Mouse (Mus musculus): ENCODE measurements around the gene Cadm4.
"Not testable (repeated sequence)": the region's sequence is repeated elsewhere in the genome, so short reads cannot be mapped to it uniquely, and the experiment has no call there.

The Cadm4 gene

GRCm38 (mm10) chr7:24487403-24487802, 5.6 kb downstream of the Cadm4 start:
- ATAC-seq (ENCODE audit: insufficient number of reproducible peaks, low FRiP score, low TSS enrichment) = 0 out of 2 replicates have a peak, but pooled peaks have one; percentile 28

GRCm38 (mm10) chr7:24488303-24488702, 6.5 kb downstream of the Cadm4 start:
- no peak for ATAC-seq (ENCODE audit: insufficient number of reproducible peaks, low FRiP score, low TSS enrichment)

GRCm38 (mm10) chr7:24499856-24500577, 18.2 kb downstream of the Cadm4 start:
- no peak for ATAC-seq (ENCODE audit: insufficient number of reproducible peaks, low FRiP score, low TSS enrichment)

- no peak for ATAC-seq (ENCODE audit: insufficient number of reproducible peaks, low FRiP score, low TSS enrichment)
These were observed 19.1 kb downstream of the Cadm4 start for GRCm38 (mm10) chr7:24500929-24501328.

GRCm38 (mm10) chr7:24501492-24501891, 19.7 kb downstream of the Cadm4 start:
- ATAC-seq (ENCODE audit: insufficient number of reproducible peaks, low FRiP score, low TSS enrichment) = no peak

GRCm38 (mm10) chr7:24504004-24504403, 22.2 kb downstream of the Cadm4 start:
- no peak for ATAC-seq (ENCODE audit: insufficient number of reproducible peaks, low FRiP score, low TSS enrichment)

GRCm38 (mm10) chr7:24504868-24505267, 23.0 kb downstream of the Cadm4 start:
- no peak for ATAC-seq (ENCODE audit: insufficient number of reproducible peaks, low FRiP score, low TSS enrichment)

- no peak for ATAC-seq (ENCODE audit: insufficient number of reproducible peaks, low FRiP score, low TSS enrichment)
These were observed 23.7 kb downstream of the Cadm4 start for GRCm38 (mm10) chr7:24505447-24506064.

GRCm38 (mm10) chr7:24506065-24506459, 24.2 kb downstream of the Cadm4 start:
- no peak for ATAC-seq (ENCODE audit: insufficient number of reproducible peaks, low FRiP score, low TSS enrichment)

GRCm38 (mm10) chr7:24506476-24506837, 24.6 kb downstream of the Cadm4 start:
- peak; percentile 29; the same call in 1 of the 2 replicates for ATAC-seq (ENCODE audit: insufficient number of reproducible peaks, low FRiP score, low TSS enrichment)

GRCm38 (mm10) chr7:24506838-24507725, 25.3 kb downstream of the Cadm4 start, which contains the start of gene Zfp428:
TSS of gene Zfp428 (plus strand) at chr7:24507006.
- peak; percentile 73 for ATAC-seq (ENCODE audit: insufficient number of reproducible peaks, low FRiP score, low TSS enrichment)

- ATAC-seq (ENCODE audit: insufficient number of reproducible peaks, low FRiP score, low TSS enrichment) = no peak
These were observed 25.9 kb downstream of the Cadm4 start for GRCm38 (mm10) chr7:24507726-24508114.

GRCm38 (mm10) chr7:24512355-24512754, 30.5 kb downstream of the Cadm4 start, which contains the start of gene AC161166.1:
TSS of gene AC161166.1 (minus strand) at chr7:24512455.
- ATAC-seq (ENCODE audit: insufficient number of reproducible peaks, low FRiP score, low TSS enrichment) = no peak

GRCm38 (mm10) chr7:24516319-24516718, 34.5 kb downstream of the Cadm4 start:
- not testable (repeated sequence) for ATAC-seq (ENCODE audit: insufficient number of reproducible peaks, low FRiP score, low TSS enrichment)

- ATAC-seq (ENCODE audit: insufficient number of reproducible peaks, low FRiP score, low TSS enrichment) = no peak
These were observed 35.3 kb downstream of the Cadm4 start for GRCm38 (mm10) chr7:24517077-24517476.

- no peak for ATAC-seq (ENCODE audit: insufficient number of reproducible peaks, low FRiP score, low TSS enrichment)
These were observed 35.8 kb downstream of the Cadm4 start for GRCm38 (mm10) chr7:24517654-24518053.

- ATAC-seq (ENCODE audit: insufficient number of reproducible peaks, low FRiP score, low TSS enrichment) = no peak
These were observed 37.3 kb downstream of the Cadm4 start for GRCm38 (mm10) chr7:24519130-24519529.

GRCm38 (mm10) chr7:24520054-24520453, 38.2 kb downstream of the Cadm4 start:
- ATAC-seq (ENCODE audit: insufficient number of reproducible peaks, low FRiP score, low TSS enrichment) = not testable (repeated sequence)

- ATAC-seq (ENCODE audit: insufficient number of reproducible peaks, low FRiP score, low TSS enrichment) = no peak
These were observed 41.0 kb downstream of the Cadm4 start for GRCm38 (mm10) chr7:24522805-24523204.

GRCm38 (mm10) chr7:24523723-24524122, 41.9 kb downstream of the Cadm4 start:
- ATAC-seq (ENCODE audit: insufficient number of reproducible peaks, low FRiP score, low TSS enrichment) = no peak

GRCm38 (mm10) chr7:24524978-24525377, 43.2 kb downstream of the Cadm4 start:
- ATAC-seq (ENCODE audit: insufficient number of reproducible peaks, low FRiP score, low TSS enrichment) = no peak

Measured in cerebellum, adult (tissue).